Mouse (Mus musculus): ENCODE data around the gene Dip2b. TPM values are rescaled to one million over a fixed set of nuclear protein-coding genes. Genes with fewer than 3 reads are reported as not detected.

The Dip2b gene
- total and polyA plus RNA-seq, 3 experiments: 11.2 to 19.5 (median 18.6) TPM

- no peak for DNase-seq
- Histone ChIP-seq H3K79me2 (replicated peaks; ENCODE audit: control insufficient read depth, insufficient read depth, low read length) (0 out of 2 replicates have a peak, but pooled peaks cover 2% of the 10 kb centered on the region), H3K27ac (peak overlapping the region; percentile 50), H3K4me1 (ENCODE audit: control insufficient read depth, insufficient read depth, low read length) (peaks cover 24% of the 10 kb centered on the region), H3K27me3 (ENCODE audit: control insufficient read depth, insufficient read depth, low read length) (no peaks in the 10 kb centered on the region), H3K4me3 (peak overlapping the region; percentile 30), H3K9ac (ENCODE audit: low read depth, low read length) (no peak overlapping the region), H3K36me3 (ENCODE audit: control insufficient read depth, insufficient read depth, low read length) (peaks cover 17% of the 10 kb centered on the region)
- TF ChIP-seq CTCF (IDR thresholded peaks at IDR 0.05) (no peak), EP300 (IDR thresholded peaks at IDR 0.05; ENCODE audit: insufficient read depth, low read depth, low read length) (no peak), POLR2A (IDR thresholded peaks at IDR 0.05; ENCODE audit: insufficient read depth, low read depth, low read length) (no peak)
- intact Hi-C loops (cut with DNase I): no loop called here
- 46% methylated on average over 9 of the region's 9 CpGs for WGBS
These were observed 3.6 kb downstream of the Dip2b start for GRCm38 (mm10) chr15:100042048-100042400.

- WGBS: 30% methylated on average over 6 of the region's 6 CpGs
These were observed 7.1 kb downstream of the Dip2b start for GRCm38 (mm10) chr15:100045576-100045975.

GRCm38 (mm10) chr15:100049496-100050087 is 11.1 kb downstream of the Dip2b start:
- H3K27me3 ChIP-seq (ENCODE audit: control insufficient read depth, insufficient read depth, low read length): no peaks in the 10 kb centered on the region
- WGBS: 80% methylated on average over 7 of the region's 7 CpGs
- peaks cover 14% of the 10 kb centered on the region for H3K79me2 ChIP-seq (replicated peaks; ENCODE audit: control insufficient read depth, insufficient read depth, low read length)
- no peak overlapping the region for H3K27ac ChIP-seq
- no peak overlapping the region for H3K4me3 ChIP-seq
- peaks cover 7% of the 10 kb centered on the region; the same call in 1 of the 2 replicates for H3K36me3 ChIP-seq (ENCODE audit: control insufficient read depth, insufficient read depth, low read length)
- H3K9ac ChIP-seq (ENCODE audit: low read depth, low read length): no peak overlapping the region
- no peak for DNase-seq
- intact Hi-C loops (cut with DNase I): loop anchor here (5.0 kb wide), 1 partner anchor 33 kb away; no protein-coding TSS in a partner anchor
- H3K4me1 ChIP-seq (ENCODE audit: control insufficient read depth, insufficient read depth, low read length): peaks cover 12% of the 10 kb centered on the region
- no peak for TF ChIP-seq CTCF (IDR thresholded peaks at IDR 0.05)
- TF ChIP-seq EP300 (IDR thresholded peaks at IDR 0.05; ENCODE audit: insufficient read depth, low read depth, low read length): no peak
- TF ChIP-seq POLR2A (IDR thresholded peaks at IDR 0.05; ENCODE audit: insufficient read depth, low read depth, low read length): no peak

More at GRCm38 (mm10) chr15:100045576-100045975, 7.1 kb downstream of the Dip2b start:
- H3K27me3 ChIP-seq (ENCODE audit: control insufficient read depth, insufficient read depth, low read length): no peaks in the 10 kb centered on the region
- peaks cover 10% of the 10 kb centered on the region for H3K36me3 ChIP-seq (ENCODE audit: control insufficient read depth, insufficient read depth, low read length)
- no peak overlapping the region for H3K4me3 ChIP-seq
- intact Hi-C loops (cut with DNase I): loop anchor here (5.0 kb wide), 1 partner anchor 37 kb away; no protein-coding TSS in a partner anchor
- H3K79me2 ChIP-seq (replicated peaks; ENCODE audit: control insufficient read depth, insufficient read depth, low read length): peaks cover 10% of the 10 kb centered on the region
- no peak overlapping the region for H3K9ac ChIP-seq (ENCODE audit: low read depth, low read length)
- no peak for TF ChIP-seq CTCF (IDR thresholded peaks at IDR 0.05)
- TF ChIP-seq POLR2A (IDR thresholded peaks at IDR 0.05; ENCODE audit: insufficient read depth, low read depth, low read length): no peak
- TF ChIP-seq EP300 (IDR thresholded peaks at IDR 0.05; ENCODE audit: insufficient read depth, low read depth, low read length): no peak
- peaks cover 23% of the 10 kb centered on the region for H3K4me1 ChIP-seq (ENCODE audit: control insufficient read depth, insufficient read depth, low read length)
- H3K27ac ChIP-seq: peak overlapping the region; percentile 26; the same call in 1 of the 2 replicates
- no peak for DNase-seq

GRCm38 (mm10) chr15:100050940-100051339 is 12.5 kb downstream of the Dip2b start:
- H3K79me2 ChIP-seq (replicated peaks; ENCODE audit: control insufficient read depth, insufficient read depth, low read length): peaks cover 19% of the 10 kb centered on the region
- 71% methylated on average over 7 of the region's 7 CpGs for WGBS
- H3K4me3 ChIP-seq: no peak overlapping the region
- TF ChIP-seq CTCF (IDR thresholded peaks at IDR 0.05) (no peak), POLR2A (IDR thresholded peaks at IDR 0.05; ENCODE audit: insufficient read depth, low read depth, low read length) (no peak), EP300 (IDR thresholded peaks at IDR 0.05; ENCODE audit: insufficient read depth, low read depth, low read length) (no peak)
- intact Hi-C loops (cut with DNase I): no loop called here
- H3K36me3 ChIP-seq (ENCODE audit: control insufficient read depth, insufficient read depth, low read length): no peaks in the 10 kb centered on the region
- DNase-seq: no peak
- H3K4me1 ChIP-seq (ENCODE audit: control insufficient read depth, insufficient read depth, low read length): peaks cover 2% of the 10 kb centered on the region
- no peaks in the 10 kb centered on the region for H3K27me3 ChIP-seq (ENCODE audit: control insufficient read depth, insufficient read depth, low read length)
- no peak overlapping the region for H3K27ac ChIP-seq
- no peak overlapping the region for H3K9ac ChIP-seq (ENCODE audit: low read depth, low read length)

- Histone ChIP-seq H3K27ac (no peak overlapping the region), H3K36me3 (ENCODE audit: control insufficient read depth, insufficient read depth, low read length) (no peaks in the 10 kb centered on the region), H3K9ac (ENCODE audit: low read depth, low read length) (no peak overlapping the region)
These were observed 14.3 kb downstream of the Dip2b start for GRCm38 (mm10) chr15:100052726-100053125.

GRCm38 (mm10) chr15:100056397-100056908 is 18.0 kb downstream of the Dip2b start:
- 72% methylated on average over 7 of the region's 7 CpGs for WGBS
- peaks cover 14% of the 10 kb centered on the region for H3K4me1 ChIP-seq (ENCODE audit: control insufficient read depth, insufficient read depth, low read length)
- H3K27ac ChIP-seq: no peak overlapping the region
- H3K9ac ChIP-seq (ENCODE audit: low read depth, low read length): no peak overlapping the region
- intact Hi-C loops (cut with DNase I): no loop called here
- H3K36me3 ChIP-seq (ENCODE audit: control insufficient read depth, insufficient read depth, low read length): no peaks in the 10 kb centered on the region; the same call in 1 of the 2 replicates
- no peaks in the 10 kb centered on the region for H3K27me3 ChIP-seq (ENCODE audit: control insufficient read depth, insufficient read depth, low read length)
- DNase-seq: no peak
- TF ChIP-seq POLR2A (IDR thresholded peaks at IDR 0.05; ENCODE audit: insufficient read depth, low read depth, low read length) (no peak), EP300 (IDR thresholded peaks at IDR 0.05; ENCODE audit: insufficient read depth, low read depth, low read length) (no peak), CTCF (IDR thresholded peaks at IDR 0.05) (no peak)
- peaks cover 18% of the 10 kb centered on the region for H3K79me2 ChIP-seq (replicated peaks; ENCODE audit: control insufficient read depth, insufficient read depth, low read length)
- no peak overlapping the region for H3K4me3 ChIP-seq

More at GRCm38 (mm10) chr15:100052726-100053125, 14.3 kb downstream of the Dip2b start:
- 58% methylated on average over 3 of the region's 3 CpGs for WGBS
- Histone ChIP-seq H3K4me3 (no peak overlapping the region), H3K27me3 (ENCODE audit: control insufficient read depth, insufficient read depth, low read length) (no peaks in the 10 kb centered on the region), H3K4me1 (ENCODE audit: control insufficient read depth, insufficient read depth, low read length) (peaks cover 2% of the 10 kb centered on the region), H3K79me2 (replicated peaks; ENCODE audit: control insufficient read depth, insufficient read depth, low read length) (peaks cover 19% of the 10 kb centered on the region)
- intact Hi-C loops (cut with DNase I): no loop called here
- TF ChIP-seq POLR2A (IDR thresholded peaks at IDR 0.05; ENCODE audit: insufficient read depth, low read depth, low read length) (no peak), EP300 (IDR thresholded peaks at IDR 0.05; ENCODE audit: insufficient read depth, low read depth, low read length) (no peak), CTCF (IDR thresholded peaks at IDR 0.05) (no peak)
- DNase-seq: no peak
